Mouse (Mus musculus): ENCODE measurements around the gene Rnf217.

The Rnf217 gene

DNA sequence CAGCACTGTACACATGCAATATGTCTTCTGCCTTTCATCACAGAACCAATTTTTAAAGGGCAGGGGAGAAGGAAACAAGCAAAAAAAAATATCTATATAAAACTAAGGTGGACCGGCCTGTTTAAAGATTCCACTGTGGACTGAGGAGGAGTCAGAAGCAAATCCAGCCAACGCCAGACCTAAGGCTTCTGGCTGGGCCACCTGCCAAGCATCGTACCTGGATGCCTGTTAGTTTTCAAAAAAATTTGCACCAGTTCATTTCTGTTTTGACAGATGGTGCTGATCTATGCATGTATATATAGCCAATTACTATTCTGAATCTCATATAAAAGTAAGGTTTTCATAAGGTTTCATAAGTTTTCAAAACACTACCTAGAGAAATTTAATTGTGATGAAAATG lies 113.2 kb downstream of the Rnf217 start:
- no peak for DNase-seq (ENCODE audit: low read depth)

- no peak for DNase-seq (ENCODE audit: low read depth)
These were observed 114.7 kb downstream of the Rnf217 start for GRCm38 (mm10) chr10:31494296-31494695.

- no peak for DNase-seq (ENCODE audit: low read depth)
These were observed 141.7 kb downstream of the Rnf217 start for GRCm38 (mm10) chr10:31467043-31467898.

DNA sequence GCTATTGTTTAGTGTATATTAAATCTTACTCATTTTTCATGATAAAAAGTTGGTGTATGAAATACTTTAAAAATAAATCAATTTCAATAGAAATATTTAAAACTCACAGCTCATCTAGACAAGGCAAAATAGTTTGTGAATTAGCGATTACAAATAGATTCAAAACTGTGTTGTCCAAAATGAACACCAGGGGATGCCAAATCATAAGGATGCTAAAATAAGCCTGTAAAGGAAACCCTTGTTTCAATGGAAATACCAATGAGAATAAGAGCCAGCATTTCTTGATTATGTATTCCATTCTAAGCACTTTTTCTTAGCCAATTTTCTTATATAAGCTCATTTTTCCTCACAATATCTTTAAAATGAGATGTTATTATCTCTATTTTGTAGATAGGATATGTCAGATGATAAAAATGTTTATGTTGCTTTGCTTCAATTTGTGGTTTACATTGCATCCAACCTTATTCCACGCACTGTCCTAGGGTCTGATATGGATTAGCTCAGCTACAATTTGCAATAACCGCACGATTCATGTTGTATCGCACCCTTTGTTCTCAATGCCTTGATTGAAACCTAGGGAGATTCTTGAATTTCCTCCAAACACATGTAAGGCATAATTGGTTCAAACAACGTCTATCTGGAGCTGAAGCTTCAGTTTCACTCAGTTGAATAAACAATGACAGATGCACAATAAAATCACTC lies 143.0 kb downstream of the Rnf217 start:
- DNase-seq (ENCODE audit: low read depth): no peak

GRCm38 (mm10) chr10:31465424-31465823 lies 143.6 kb downstream of the Rnf217 start:
- DNase-seq (ENCODE audit: low read depth): no peak

DNA sequence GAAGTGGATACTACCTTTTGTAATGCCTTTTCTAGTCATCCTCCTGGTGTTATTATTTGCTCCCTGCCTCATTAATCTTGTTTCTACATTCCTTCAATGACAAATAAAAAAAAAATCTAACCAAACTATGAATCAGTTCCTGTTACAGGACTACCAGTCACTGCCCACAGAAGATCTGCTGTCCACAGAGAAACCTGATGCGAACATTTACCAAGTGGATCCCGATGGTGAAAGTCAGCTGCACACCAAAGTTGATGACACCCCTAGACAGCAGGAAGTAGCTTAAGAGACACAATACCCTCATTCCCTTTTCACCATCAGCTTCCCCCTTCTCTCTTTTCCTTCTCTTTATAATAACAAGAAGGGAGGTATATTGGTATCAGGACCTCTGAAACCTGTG lies 145.9 kb downstream of the Rnf217 start:
- DNase-seq (ENCODE audit: low read depth): no peak

DNA sequence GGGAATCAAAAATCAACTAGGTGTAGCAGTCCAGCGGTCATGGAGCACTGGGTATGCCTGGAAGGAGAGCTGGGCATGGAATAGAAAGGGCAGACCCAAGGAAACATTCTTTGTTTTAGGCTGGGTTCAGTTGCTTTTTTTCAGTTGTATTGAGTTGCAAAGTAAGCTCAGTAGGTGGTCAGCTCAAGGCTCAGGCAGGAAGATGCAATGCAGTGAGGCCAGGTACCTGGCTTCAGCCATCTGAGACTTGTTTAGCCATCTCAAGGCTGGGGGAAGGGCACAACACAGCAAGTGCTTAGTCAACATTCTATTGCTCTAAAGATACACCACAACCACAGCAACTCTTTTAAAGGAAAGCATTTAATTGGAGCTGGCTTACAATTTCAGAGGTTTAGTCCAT lies 152.2 kb downstream of the Rnf217 start:
- DNase-seq (ENCODE audit: low read depth): no peak

DNA sequence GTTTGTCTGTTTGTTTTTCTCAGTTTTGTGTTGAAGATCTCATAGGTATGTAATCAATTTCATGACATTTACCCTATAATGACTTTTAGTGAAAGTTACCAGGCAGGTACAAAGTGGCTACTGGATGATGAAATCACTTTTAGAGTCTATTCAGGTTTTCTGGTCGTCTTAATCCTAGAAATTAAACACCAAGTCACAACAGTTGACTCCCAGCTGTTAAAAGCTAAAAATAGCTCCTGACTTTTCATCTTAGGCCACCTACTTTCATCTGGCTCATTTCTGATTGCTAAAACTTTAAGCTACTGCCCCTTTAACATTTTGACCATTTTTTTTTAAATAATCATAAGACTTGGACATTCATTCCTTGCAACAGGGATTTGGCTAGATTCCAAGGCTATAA lies 161.9 kb downstream of the Rnf217 start:
- DNase-seq (ENCODE audit: low read depth): no peak

- peak; percentile 51 for DNase-seq (ENCODE audit: low read depth)
These were observed 163.5 kb downstream of the Rnf217 start, which contains the start of gene Tpd52l1 for GRCm38 (mm10) chr10:31445291-31446124. Tpd52l1 (minus strand) TSS chr10:31445958.

DNA sequence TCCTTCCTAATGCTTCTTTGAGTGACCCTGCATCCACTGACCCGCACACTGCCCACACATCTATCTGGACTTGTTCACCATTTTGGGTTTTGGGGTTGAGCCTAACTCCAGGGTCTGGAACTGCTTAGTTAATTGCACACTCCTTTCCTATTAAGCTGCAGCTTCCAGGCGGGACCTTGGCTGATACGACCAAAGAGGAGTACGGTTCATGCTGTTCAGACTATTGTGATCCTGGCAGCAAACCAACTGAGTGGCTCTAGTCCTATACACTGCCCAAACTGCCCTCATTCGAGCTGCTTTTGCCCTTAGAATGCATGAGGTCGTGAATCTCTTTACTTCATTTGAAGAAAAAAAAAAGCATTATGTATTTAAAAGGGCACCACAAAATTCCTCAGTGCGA lies 164.8 kb downstream of the Rnf217 start:
- DNase-seq (ENCODE audit: low read depth): no peak

Measured in c-Kit-positive CD71-positive TER-119-negative erythroid progenitor cells, embryonic 14.5 days (primary cell).